Mouse (Mus musculus): ENCODE data around the gene Gm13101.
"Not testable (repeated sequence)": the region's sequence is repeated elsewhere in the genome, so short reads cannot be mapped to it uniquely, and the experiment has no call there.

The Gm13101 gene

GRCm38 (mm10) chr4:143966850-143967249 is at the start of gene Gm13101:
Gene Gm13101 (minus strand): TSS chr4:143966950.
- DNase-seq: not testable (repeated sequence)

- DNase-seq: not testable (repeated sequence)
These were observed 27.5 kb upstream of the Gm13101 start, which contains the start of gene Pramef17 for GRCm38 (mm10) chr4:143994269-143994668. Gene Pramef17 (minus strand): TSS chr4:143994369.

DNA sequence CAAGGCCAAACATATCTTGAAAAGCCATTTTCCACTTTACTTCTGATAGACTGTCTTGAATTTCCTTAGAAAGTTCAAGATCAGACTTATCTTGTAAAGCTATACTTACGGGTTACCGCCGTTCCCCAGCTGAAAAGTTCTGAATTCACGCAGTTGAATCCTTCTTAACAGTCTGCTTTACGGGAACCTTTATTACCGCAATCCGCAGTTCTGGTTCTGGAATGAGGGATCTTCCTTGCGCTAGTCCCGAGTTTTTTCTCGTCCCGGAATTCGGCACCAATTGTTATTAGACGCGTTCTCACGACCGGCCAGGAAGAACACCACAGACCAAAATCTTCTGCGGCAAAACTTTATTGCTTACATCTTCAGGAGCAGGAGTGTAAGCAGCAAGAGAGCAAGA is 21.4 kb upstream of the Gm13101 start:
- peak; percentile 52 for DNase-seq

DNA sequence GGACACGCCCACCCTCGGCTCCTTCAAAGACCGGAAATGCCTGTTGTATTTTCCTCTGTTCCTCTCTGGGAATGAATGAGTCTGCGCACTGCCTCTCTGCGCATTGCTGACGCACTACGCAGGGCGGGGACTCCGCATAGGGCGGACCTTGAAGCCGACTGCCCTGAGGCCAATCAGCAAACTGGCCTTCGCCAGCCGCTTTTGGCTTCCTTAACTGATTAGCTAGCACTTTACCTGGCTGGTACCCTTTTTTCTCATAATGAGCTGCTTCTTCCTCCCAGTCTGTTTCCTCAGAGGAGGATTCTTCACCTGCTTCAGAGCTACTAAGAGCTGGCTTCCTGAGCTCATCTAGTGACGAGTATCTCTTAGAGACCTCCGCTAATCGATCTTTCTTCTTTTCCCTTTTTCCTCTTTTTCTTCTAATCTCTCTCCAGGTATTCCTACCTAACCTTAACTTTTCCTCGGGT is 20.8 kb upstream of the Gm13101 start:
- DNase-seq: peak; percentile 23

DNA sequence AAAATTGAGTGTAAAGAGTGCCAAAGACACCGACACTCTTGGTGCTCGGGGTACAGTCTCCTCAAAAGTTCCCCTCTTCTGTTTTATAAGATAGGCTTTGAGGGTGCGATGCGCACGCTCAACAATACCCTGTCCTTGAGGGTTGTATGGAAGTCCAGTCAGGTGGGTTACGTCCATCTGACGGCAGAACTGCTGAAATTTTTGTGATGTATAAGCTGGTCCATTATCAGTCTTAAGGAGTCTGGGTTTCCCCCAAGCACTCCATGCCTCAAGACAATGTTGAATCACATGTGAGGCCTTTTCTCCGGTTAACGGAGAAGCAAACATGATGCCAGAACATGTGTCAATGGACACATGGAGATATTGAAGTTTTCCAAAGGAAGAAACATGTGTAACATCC is 19.0 kb upstream of the Gm13101 start:
- DNase-seq: peak; percentile 21

DNA sequence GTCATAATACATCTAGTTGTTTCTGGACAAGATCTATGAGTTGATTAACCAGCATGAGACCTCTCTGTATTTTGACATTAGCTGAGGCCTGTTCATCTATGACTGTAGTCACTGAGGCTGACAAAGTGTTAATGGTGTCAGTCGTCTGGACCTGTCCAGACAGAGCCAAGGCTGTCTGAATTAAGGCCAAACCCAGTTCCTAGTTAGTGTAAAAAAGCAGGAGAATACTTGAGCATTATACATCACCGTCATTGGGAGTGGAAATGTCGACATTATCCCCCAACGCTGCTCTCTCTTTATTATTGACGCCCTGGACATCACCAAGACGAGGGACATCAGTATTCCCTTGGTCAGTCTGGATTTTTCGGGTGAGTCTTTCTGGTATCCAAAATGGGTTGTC is 18.4 kb upstream of the Gm13101 start:
- DNase-seq: peak; percentile 1

DNA sequence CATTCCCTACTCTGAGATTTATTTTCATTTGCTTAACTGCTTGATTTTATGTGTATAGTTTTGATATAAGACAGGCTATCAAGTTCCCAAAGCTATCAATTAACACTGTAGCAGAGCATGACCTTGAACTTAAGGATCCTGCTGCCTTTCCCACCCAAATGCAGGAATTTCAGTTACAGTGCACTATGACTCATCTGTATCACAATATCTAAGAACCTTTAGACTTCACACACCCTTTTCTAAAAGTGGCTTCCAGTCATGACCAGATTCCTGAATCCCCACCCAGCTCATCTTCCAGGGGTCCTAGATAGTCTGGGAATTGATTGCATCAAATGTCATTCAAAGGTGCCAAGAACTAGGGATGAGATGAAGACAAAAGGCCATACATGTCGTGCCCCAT is 16.7 kb upstream of the Gm13101 start:
- DNase-seq: not testable (repeated sequence)

GRCm38 (mm10) chr4:143950916-143951315 is 15.8 kb downstream of the Gm13101 start, which contains the start of gene Pramef25:
Gene Pramef25 (minus strand): TSS chr4:143951016.
- not testable (repeated sequence) for DNase-seq
